Mouse (Mus musculus) liver, postnatal 0 days (tissue): ENCODE results near the gene Atp2c2. TPM values are rescaled to one million over a fixed set of nuclear protein-coding genes. Genes with fewer than 3 reads are reported as not detected.

Experiments
- ATAC-seq: fragments of 200-750 bp; cut with Nextera tagmentation; 2 replicates; pipeline ENCODE4 v1.8.0; 2017; ENCODE audit warnings: mild to moderate bottlenecking, moderate library complexity
- DNase-seq: peaks from one replicate; pipeline ENCODE4 v3.0.0-alpha.2; 2016
- H3K27ac ChIP-seq: fragments of 300-500 bp; sonication (generic); 2 replicates; pipeline ENCODE4 v1.5.1; 2014; ENCODE audit warnings: antibody characterized with exemption, moderate library complexity, mild to moderate bottlenecking, low read depth
- H3K27me3 ChIP-seq: fragments of 300-500 bp; sonication (generic); 2 replicates; pipeline ENCODE4 v1.6.1; 2014; ENCODE audit warnings: low read length, control low read depth, mixed read lengths; ENCODE audit not compliant: insufficient read depth
- H3K36me3 ChIP-seq: fragments of 300-500 bp; sonication (generic); replicated peaks from 2 replicates; pipeline ENCODE4 v1.6.1; 2014; ENCODE audit warnings: mild to moderate bottlenecking, control low read depth, low read length, moderate library complexity, mixed read lengths; ENCODE audit not compliant: insufficient read depth
- H3K4me1 ChIP-seq: fragments of 300-500 bp; sonication (generic); 2 replicates; pipeline ENCODE4 v1.6.1; 2014; ENCODE audit warnings: antibody characterized with exemption, mild to moderate bottlenecking, control low read depth; ENCODE audit not compliant: insufficient read depth
- H3K4me2 ChIP-seq: fragments of 300-500 bp; sonication (generic); 2 replicates; pipeline ENCODE4 v1.6.1; 2014; ENCODE audit warnings: low read depth, mild to moderate bottlenecking, low read length, moderate library complexity, mixed read lengths
- H3K4me3 ChIP-seq: fragments of 300-500 bp; sonication (generic); 2 replicates; pipeline ENCODE4 v1.5.1; 2014; ENCODE audit warnings: low read depth, low read length
- H3K9ac ChIP-seq: fragments of 300-500 bp; sonication (generic); replicated peaks from 2 replicates; pipeline ENCODE4 v1.6.1; 2014; ENCODE audit warnings: mild to moderate bottlenecking, moderate library complexity
- H3K9me3 ChIP-seq: fragments of 300-500 bp; sonication (generic); 2 replicates; pipeline ENCODE4 v1.6.1; 2016; ENCODE audit warnings: mild to moderate bottlenecking, control low read depth, low read length, mixed read lengths
- CTCF ChIP-seq: sonication (generic); IDR thresholded peaks from 2 replicates; pipeline ENCODE4 v1.5.1; 2016; ENCODE audit warnings: antibody characterized with exemption, low read depth
- EP300 ChIP-seq: IDR thresholded peaks from 2 replicates; pipeline ENCODE4 v1.6.1; 2016; ENCODE audit warnings: antibody characterized with exemption, low read depth, mild to moderate bottlenecking
- WGBS: fragments of 180-500 bp; shearing (Covaris S2); extraction: QIAGEN DNeasy Blood & Tissue Kit; methylation state at CpG from one replicate; pipeline ENCODE4 v1.1.7; 2014; ENCODE audit not compliant: insufficient replicate concordance; 5-methylcytosine and 5-hydroxymethylcytosine counted together
- polyA plus RNA-seq: library from polyadenylated mRNA; unstranded; fragments of >200 nt; fragmentation: Nextera tagmentation; extraction: Ambion mirVana; gene quantifications from 2 replicates; pipeline ENCODE4 v1.2.1, GENCODE M21; 2015

Gene Atp2c2
- polyA plus RNA-seq, 1 experiment from 2014 or later, result 0.05 TPM

- TF ChIP-seq EP300 (no peak), CTCF (no peak)
- H3K9me3 ChIP-seq, result no peaks in the 10 kb centered on the region
- H3K27me3 ChIP-seq, result no peaks in the 10 kb centered on the region
- ATAC-seq (no peak), DNase-seq (no peak)
- H3K4me1 ChIP-seq, result peaks cover 4% of the 10 kb centered on the region
- WGBS, result 83% methylated on average over 11 of the region's 11 CpGs
- no peaks in the 10 kb centered on the region; the same call in 1 of the 2 replicates for H3K36me3 ChIP-seq
- no peak overlapping the region for H3K27ac ChIP-seq
- no peak overlapping the region for H3K4me2 ChIP-seq
- no peak overlapping the region for H3K4me3 ChIP-seq
- H3K9ac ChIP-seq, result no peak overlapping the region
Observed at GRCm38 (mm10) chr8:119761692-119762091, 61.9 kb downstream of the Atp2c2 start.

GRCm38 (mm10) chr8:119762226-119763220 is 62.7 kb downstream of the Atp2c2 start:
- Histone ChIP-seq H3K4me2 (no peak overlapping the region), H3K9me3 (no peaks in the 10 kb centered on the region), H3K36me3 (no peaks in the 10 kb centered on the region; the same call in 1 of the 2 replicates), H3K4me3 (no peak overlapping the region), H3K27me3 (no peaks in the 10 kb centered on the region), H3K27ac (no peak overlapping the region), H3K9ac (no peak overlapping the region), H3K4me1 (peaks cover 3% of the 10 kb centered on the region; the same call in 1 of the 2 replicates)
- peak; percentile 64 for ATAC-seq
- TF ChIP-seq EP300 (no peak), CTCF (no peak)
- 51% methylated on average over 21 of the region's 21 CpGs for WGBS
- no peak for DNase-seq

GRCm38 (mm10) chr8:119765311-119765710 is 65.5 kb downstream of the Atp2c2 start:
- Histone ChIP-seq H3K9me3 (no peaks in the 10 kb centered on the region), H3K27ac (no peak overlapping the region), H3K4me1 (peaks cover 3% of the 10 kb centered on the region; the same call in 1 of the 2 replicates), H3K27me3 (no peaks in the 10 kb centered on the region), H3K36me3 (peaks cover 4% of the 10 kb centered on the region; the same call in 1 of the 2 replicates), H3K4me2 (no peak overlapping the region), H3K9ac (no peak overlapping the region), H3K4me3 (no peak overlapping the region)
- TF ChIP-seq CTCF (no peak), EP300 (no peak)
- DNase-seq, result no peak
- no peak for ATAC-seq
- WGBS, result 86% methylated on average over 10 of the region's 10 CpGs

DNA sequence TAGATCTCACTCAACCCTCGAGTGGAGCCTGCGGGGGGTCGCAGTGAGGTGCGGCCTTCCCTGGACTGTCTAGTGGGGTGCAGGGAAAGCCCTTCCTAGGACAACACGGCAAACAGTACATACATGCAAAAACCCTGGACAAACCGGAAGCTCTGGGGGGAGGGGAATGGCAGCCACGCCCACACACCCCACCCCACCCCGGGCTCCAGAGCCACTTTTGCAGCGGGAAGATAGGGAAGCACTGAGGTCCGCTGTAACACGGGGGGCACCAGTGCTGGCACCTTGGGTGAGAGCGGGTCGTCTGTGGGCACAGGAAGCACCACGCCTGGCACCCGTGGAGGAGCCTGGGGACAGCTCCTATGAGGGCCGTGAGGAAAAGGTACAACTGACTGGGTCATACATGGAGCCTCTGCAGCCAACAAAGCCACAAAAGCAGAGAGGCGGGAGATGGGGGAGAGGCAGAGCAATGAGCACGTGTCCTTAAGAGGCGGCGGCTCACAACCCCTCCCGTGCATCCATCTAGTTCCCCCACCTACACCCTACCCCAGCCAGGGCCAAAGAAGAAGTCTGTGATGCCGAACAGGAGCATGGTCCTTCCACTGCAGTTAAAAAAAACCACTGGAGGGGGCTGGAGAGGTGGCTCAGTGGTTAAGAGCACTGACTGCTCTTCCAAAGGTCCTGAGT is 66.1 kb downstream of the Atp2c2 start:
- WGBS, result 61% methylated on average over 22 of the region's 22 CpGs
- H3K9me3 ChIP-seq, result no peaks in the 10 kb centered on the region
- peaks cover 3% of the 10 kb centered on the region; the same call in 1 of the 2 replicates for H3K4me1 ChIP-seq
- no peak overlapping the region for H3K4me2 ChIP-seq
- H3K27me3 ChIP-seq, result no peaks in the 10 kb centered on the region
- peaks cover 4% of the 10 kb centered on the region for H3K36me3 ChIP-seq
- no peak overlapping the region for H3K4me3 ChIP-seq
- no peak overlapping the region for H3K27ac ChIP-seq
- no peak overlapping the region for H3K9ac ChIP-seq
- DNase-seq (no peak), ATAC-seq (0 out of 2 replicates have a peak, but pooled peaks have one; percentile 20)
- no peak for TF ChIP-seq EP300
- TF ChIP-seq CTCF, result no peak

DNA sequence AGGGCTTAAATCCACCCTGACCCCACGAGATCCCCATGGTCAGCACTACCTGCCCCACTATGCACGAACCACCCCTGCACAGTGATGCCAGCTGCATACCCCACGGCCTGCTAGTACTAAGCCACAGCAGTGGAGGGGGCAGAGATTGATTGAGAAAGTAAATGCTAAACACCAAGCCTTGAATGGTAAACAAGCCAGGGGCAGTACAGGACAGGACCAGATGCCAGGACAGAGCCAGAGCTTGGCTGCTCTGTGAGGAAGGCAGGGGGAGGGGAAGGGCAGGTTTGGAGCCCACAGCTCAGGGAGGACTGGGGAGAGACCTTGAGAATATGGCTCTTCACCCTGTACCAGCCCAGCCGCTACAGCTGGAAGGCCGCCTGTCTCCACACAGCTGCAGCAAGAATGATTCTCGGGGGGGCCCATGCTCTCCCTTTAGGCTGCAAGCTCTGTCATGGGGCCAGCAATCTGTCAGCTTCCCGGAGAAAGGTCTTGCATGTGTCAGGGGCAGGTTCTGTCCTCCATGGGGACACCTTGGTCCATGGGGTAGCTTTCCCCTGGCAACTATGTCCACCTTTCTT is 76.9 kb downstream of the Atp2c2 start:
- 0 out of 2 replicates have a peak, but pooled peaks cover 3% of the 10 kb centered on the region for H3K36me3 ChIP-seq

GRCm38 (mm10) chr8:119777765-119778164 is 78.0 kb downstream of the Atp2c2 start:
- Histone ChIP-seq H3K27me3 (no peaks in the 10 kb centered on the region), H3K4me1 (peaks cover 14% of the 10 kb centered on the region), H3K36me3 (no peaks in the 10 kb centered on the region), H3K27ac (peak overlapping the region; percentile 70), H3K9me3 (no peaks in the 10 kb centered on the region), H3K4me3 (peak overlapping the region; percentile 44), H3K9ac (peak overlapping the region; percentile 44), H3K4me2 (peak overlapping the region; percentile 70)
- ATAC-seq (peak; percentile 24), DNase-seq (no peak)
- 19% methylated on average over 7 of the region's 7 CpGs for WGBS
- TF ChIP-seq EP300 (no peak), CTCF (no peak)

More for the DNA sequence above, 76.9 kb downstream of the Atp2c2 start:
- Histone ChIP-seq H3K4me2 (no peak overlapping the region), H3K4me3 (no peak overlapping the region), H3K4me1 (peaks cover 14% of the 10 kb centered on the region), H3K9ac (no peak overlapping the region), H3K27me3 (no peaks in the 10 kb centered on the region), H3K27ac (no peak overlapping the region), H3K9me3 (no peaks in the 10 kb centered on the region)
- ATAC-seq (no peak), DNase-seq (no peak)
- TF ChIP-seq EP300 (no peak), CTCF (no peak)
- 79% methylated on average over 7 of the region's 7 CpGs for WGBS
